Mouse (Mus musculus) ES-E14 (cell line): Measurements from ENCODE around the gene Dab2ip.

Experiments
- CHD2 ChIP-seq: IDR thresholded peaks from 2 replicates; pipeline ENCODE4 v1.6.1; 2014; ENCODE audit warnings: mild to moderate bottlenecking, low read depth, low read length, inconsistent platforms
- HCFC1 ChIP-seq: IDR thresholded peaks from 2 replicates; pipeline ENCODE4 v1.6.1; 2012; ENCODE audit warnings: low read length, inconsistent platforms, borderline replicate concordance; ENCODE audit not compliant: insufficient read depth
- MAFK ChIP-seq: IDR thresholded peaks from 2 replicates; pipeline ENCODE4 v1.6.1; 2014; ENCODE audit warnings: mild to moderate bottlenecking, low read depth, low read length, inconsistent platforms; ENCODE audit not compliant: insufficient read depth
- ZNF384 ChIP-seq: IDR thresholded peaks from 2 replicates; pipeline ENCODE4 v1.6.1; 2012; ENCODE audit warnings: low read depth, low read length, inconsistent platforms

DNA sequence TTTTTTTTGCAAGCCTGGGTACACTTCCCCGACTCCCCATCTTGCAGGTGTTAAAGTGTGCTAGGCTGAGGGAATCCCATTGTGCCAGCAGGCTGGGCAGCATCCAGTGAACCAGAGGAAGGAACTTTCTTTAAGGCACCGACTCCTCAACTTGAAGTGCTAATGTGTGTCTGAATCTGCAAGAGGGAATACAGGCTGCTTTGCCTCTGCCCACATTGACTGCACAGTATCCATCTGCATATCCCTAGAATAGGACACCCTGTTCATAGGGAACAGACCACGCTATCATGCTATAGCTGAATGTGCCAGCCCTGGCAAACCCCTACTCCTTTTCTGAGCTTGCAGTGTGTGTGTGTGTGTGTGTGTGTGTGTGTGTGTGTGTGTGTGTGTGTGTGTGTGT, 115.1 kb downstream of the Dab2ip start:
- TF ChIP-seq CHD2 (no peak), MAFK (no peak), ZNF384 (no peak), HCFC1 (no peak)
